Mouse (Mus musculus) ZHBTc4 (cell line): ENCODE measurements around the gene Vmn2r111.
"Not testable (repeated sequence)": the region's sequence is repeated elsewhere in the genome, so short reads cannot be mapped to it uniquely, and the experiment has no call there.

Source experiments
- DNase-seq: peaks from one replicate; pipeline ENCODE4 v3.0.0-alpha.2; 2011; ENCODE audit warnings: low read depth, low spot score

The Vmn2r111 gene

GRCm38 (mm10) chr17:22573382-22573781, at the start of gene Vmn2r111:
Gene Vmn2r111 (minus strand): TSS chr17:22573482.
- not testable (repeated sequence) for DNase-seq

GRCm38 (mm10) chr17:22600651-22601050, 27.4 kb upstream of the Vmn2r111 start, which contains the start of gene Vmn2r112:
Gene Vmn2r112 (plus strand): TSS chr17:22600951.
- DNase-seq, result not testable (repeated sequence)

GRCm38 (mm10) chr17:22520467-22520866, 52.8 kb downstream of the Vmn2r111 start:
- peak; percentile 71 for DNase-seq

- peak; percentile 86 for DNase-seq
These were observed 53.2 kb downstream of the Vmn2r111 start for GRCm38 (mm10) chr17:22520037-22520436.

GRCm38 (mm10) chr17:22497120-22497519, 76.2 kb downstream of the Vmn2r111 start:
- DNase-seq, result peak; percentile 18
